Mouse (Mus musculus) testis, postnatal 14 days (tissue): ENCODE measurements at regions not wholly inside any gene's neighbourhood (a gene's known extent, or its start where the extent isn't known, plus 50 kb on each side); places are given as distances from the start of the nearest gene placed in this dataset.

ENCODE experiments used
- DNase-seq: peaks from one replicate; pipeline ENCODE4 v3.0.0; 2021; ENCODE audit warnings: low spot score

GRCm38 (mm10) chr17:84074000-84074782, 113.6 kb downstream of the Zfp36l2 start:
- no peak for DNase-seq

DNA sequence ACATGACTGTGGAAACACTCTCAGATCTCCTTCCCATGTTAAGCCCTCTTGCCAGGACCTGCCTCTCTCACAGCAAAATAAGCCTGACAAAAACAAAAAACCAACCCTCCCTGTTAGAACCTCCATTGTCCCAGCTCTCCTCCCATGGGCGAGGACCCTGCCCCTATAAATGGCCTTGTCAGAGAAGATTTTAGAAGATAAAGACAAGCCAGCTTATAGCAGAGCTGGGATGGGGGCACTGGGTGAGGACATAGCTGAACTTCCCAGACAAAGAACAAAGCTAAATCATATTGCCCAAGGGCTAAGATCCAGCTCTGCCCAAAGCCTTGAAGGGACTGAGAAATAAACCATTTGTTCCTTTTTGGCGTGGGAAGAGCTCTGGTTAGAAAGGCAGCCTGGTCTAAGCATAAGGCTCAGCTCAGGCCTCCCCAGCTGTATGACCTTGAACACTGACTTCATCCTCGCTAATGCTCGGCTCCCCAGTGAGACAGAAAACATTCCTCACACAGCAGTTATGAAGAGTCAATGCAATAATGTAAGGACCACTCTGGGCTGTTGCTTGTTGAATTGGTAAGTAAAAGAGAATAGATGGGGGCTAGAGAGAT, 115.2 kb downstream of the Zfp36l2 start:
- DNase-seq, result no peak

GRCm38 (mm10) chr17:84071855-84072254, 115.9 kb downstream of the Zfp36l2 start:
- no peak for DNase-seq

- no peak for DNase-seq
Observed at GRCm38 (mm10) chr17:84070596-84070995, 117.2 kb downstream of the Zfp36l2 start.

DNA sequence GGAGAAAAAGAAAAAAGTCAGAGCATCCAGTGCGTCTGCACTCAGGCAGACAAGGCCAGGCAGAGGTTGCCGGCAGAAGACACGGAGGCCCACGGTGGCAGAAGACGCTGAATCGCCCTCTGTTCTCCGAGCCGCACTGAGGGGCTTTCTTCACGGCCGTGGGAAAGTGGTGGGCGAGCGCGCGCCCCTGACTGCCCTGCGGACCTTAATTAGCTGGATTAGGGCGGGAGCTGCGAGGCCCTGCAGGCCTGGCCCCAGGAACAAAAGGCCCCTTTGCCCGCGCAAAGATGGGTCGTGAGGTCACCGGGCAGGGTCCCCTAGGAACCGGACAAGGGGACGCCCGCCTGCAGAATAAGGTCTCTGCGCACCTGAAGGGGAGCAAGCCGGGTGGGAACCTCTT, 120.6 kb downstream of the Zfp36l2 start:
- DNase-seq, result no peak

- no peak for DNase-seq
Observed at GRCm38 (mm10) chr17:84063791-84064190, 124.0 kb downstream of the Zfp36l2 start.

- DNase-seq, result no peak
Observed at GRCm38 (mm10) chr17:84061621-84062020, 126.1 kb downstream of the Zfp36l2 start.

DNA sequence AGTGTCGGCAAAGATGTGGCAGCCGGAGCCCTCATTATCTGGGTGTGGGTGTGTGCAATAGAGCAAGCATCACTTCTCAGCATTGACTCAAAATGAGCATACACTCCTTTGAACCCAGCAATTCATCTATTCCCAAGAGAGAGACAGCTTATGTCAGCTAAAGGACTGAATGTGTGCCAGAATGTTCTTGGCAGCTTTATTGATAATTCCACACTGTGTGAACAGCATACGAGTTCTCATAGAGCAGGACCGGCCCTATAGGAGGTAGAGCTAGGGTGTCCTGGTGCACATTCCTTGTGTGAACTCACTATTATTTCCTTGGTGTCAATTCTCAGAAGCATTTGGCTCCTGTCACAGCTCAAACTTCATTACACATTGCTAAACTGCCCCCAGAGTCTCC, 131.3 kb downstream of the Zfp36l2 start:
- DNase-seq, result no peak

- DNase-seq, result no peak
Observed at GRCm38 (mm10) chr17:84052437-84052836, 135.3 kb downstream of the Zfp36l2 start.

- DNase-seq, result no peak
Observed at GRCm38 (mm10) chr17:84051212-84051611, 136.5 kb downstream of the Zfp36l2 start.

GRCm38 (mm10) chr17:84048533-84048932, 139.2 kb downstream of the Zfp36l2 start:
- DNase-seq, result no peak

DNA sequence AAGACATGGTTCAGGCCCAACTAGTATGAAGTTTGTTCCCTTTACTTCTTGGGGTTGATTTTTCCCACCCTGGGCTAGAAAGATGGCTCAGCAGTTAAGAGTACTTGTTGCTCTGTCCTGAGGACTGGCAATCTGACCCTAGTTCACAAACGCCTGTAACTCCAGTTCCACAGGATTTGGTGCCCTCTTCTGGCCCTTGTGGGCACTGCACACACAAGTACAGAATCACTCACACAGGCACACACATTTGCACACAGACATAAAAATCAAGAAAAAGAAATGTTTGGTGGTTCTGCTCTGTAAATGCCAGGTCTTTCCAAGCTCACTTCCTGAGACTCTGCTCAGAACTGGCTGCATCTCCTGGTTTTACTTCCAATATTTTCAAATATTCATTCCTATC, 140.2 kb downstream of the Zfp36l2 start:
- DNase-seq, result no peak

DNA sequence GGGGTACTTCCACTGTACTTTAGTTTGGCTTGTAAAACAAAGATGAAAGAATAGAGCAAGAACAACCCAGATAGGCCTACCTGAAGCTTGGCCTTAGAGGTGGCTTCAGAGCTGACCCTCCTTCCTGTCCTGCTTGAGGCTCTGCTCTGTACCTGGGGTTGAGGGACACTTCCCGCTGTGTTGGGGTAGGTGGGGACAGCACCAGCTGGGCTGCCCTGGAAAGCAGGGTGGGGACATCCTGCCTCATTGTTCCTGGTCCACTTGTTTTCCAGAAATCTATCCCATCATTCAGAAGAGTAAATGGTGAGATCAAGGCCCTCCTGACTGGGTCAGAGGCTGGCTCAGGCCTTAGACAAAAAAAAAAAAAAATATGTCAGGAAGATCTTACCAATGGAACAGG, 141.9 kb downstream of the Zfp36l2 start:
- DNase-seq, result no peak

- no peak for DNase-seq
Observed at GRCm38 (mm10) chr17:84044472-84044936, 143.2 kb downstream of the Zfp36l2 start.

DNA sequence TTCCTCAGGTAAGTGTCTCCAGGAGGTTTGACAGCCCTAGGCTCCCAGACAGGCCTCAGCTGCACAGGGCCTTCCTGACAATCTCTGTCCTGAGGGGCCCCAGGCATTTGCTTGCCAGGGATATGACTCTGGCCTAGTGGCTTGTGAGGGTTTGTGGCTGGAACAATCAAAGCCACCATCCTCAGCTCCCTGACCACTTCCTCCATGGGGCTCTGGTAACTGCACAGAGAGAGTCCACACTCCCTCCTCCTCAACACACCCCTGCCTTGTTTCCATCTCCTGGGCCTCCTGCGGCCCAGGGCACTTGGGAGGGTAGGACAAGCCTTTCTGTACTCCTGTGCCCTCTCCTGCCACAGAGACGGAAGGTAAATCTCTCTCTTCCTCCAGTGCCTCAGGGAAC, 144.6 kb downstream of the Zfp36l2 start:
- DNase-seq, result no peak

DNA sequence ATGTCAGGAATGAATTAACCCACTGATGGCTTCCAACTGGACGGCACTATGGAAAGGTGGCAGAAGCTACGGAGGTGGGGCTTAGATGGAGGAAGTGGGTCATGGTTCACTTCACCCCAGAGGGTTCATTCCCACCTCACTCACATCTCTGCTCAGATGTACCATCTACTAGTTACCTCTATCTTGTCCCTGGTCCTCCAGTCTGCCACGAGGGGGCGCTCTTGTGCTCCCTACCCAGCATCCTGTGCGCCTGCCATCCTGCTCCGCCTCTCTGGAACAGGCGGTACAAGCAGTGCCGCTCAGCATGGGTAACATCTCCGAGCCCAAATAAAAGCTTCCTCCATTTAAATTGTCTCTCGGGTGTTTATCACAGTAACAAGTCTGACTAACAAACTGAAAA, 148.3 kb downstream of the Zfp36l2 start:
- DNase-seq, result peak; percentile 74

- no peak for DNase-seq
Observed at GRCm38 (mm10) chr17:84037580-84038304, 150.0 kb downstream of the Zfp36l2 start.

DNA sequence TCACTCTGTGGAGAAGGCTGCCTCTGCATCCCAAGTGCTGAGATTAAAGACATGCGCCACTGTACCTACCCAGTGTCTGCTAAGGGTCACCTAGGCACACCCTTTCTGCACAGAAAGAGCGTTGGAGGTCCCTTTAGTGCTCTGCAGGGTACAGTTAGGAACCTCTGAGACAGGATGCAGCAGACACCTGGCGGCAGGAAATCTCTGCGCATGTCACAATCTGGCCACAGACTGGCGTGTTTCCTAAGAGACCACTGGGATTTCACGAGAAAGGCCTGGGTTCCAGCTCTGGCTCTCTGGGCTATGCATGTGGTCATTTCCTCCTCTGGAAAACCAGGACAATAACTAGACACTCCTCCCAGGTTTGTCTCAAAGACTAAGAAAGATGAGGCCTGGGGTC, 151.7 kb downstream of the Zfp36l2 start:
- DNase-seq, result no peak

DNA sequence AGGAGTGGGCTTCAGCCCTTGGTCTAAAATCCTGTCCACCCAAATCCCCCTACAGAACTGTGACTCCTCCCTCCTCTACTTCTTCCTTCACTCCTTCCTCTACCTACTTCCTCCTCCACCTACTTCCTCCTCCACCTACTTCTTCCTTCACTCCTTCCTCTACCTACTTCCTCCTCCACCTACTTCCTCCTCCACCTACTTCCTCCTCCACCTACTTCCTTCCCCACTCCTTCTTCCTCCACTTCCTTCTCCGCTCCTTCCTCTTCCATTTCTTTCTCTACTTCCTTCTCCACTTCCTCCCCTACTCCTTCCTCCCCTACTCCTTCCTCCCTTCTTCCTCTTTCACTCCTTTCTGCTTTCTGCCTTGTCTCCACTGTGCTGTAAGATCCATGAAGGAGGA, 152.9 kb downstream of the Zfp36l2 start:
- no peak for DNase-seq

GRCm38 (mm10) chr17:84032441-84032840, 155.3 kb downstream of the Zfp36l2 start:
- no peak for DNase-seq

DNA sequence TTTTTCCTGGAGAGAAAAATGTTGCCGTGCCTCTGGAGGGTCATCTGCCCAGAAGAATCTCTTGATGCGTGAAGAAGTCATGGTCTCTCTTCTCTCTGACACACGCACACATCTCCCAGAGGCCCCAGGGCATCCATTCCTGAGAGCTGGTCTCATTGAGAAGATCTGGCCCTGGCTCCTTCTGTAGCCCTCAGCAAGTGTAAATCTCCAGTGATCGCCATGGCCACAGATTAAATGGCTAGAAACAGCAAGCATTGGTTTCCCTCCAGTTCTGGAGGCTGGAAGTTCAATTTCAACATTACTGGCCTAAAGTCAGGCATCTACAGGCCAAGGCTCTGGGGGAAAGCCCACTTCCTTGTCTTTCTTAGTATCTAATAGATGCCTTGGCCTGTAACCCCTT, 155.9 kb downstream of the Zfp36l2 start:
- no peak for DNase-seq

GRCm38 (mm10) chr17:84031381-84031780, 156.4 kb downstream of the Zfp36l2 start:
- no peak for DNase-seq

DNA sequence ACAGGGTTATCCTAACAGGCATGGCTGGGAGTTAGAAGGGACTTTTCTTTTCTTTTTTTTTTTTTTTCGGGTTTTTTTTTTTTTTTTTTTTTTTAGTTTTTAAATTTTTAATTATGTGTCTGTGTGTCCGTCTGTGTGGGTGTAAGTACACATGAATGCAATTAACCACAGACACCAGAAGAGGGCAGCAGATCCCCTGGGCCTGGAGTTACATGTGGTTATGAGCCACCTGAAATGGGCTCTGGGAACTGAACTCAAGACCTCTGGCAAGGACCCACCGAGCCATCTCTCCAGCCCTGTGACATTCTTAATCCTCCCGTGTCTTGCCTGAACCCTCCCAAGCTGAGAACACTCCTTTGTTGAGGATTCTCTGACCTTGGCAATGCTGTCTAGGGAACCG, 157.0 kb downstream of the Zfp36l2 start:
- no peak for DNase-seq
